Mouse (Mus musculus) B cell, adult 67 days (primary cell): ENCODE results near the gene B3gnt5. TPM values are rescaled to one million over a fixed set of nuclear protein-coding genes. Genes with fewer than 3 reads are reported as not detected.

Experiments
- total RNA-seq, 2 experiments: library from RNA; stranded (reverse); gene quantifications; 4 replicates each; pipeline ENCODE4 v1.2.4; 2023

B3gnt5 gene
- total RNA-seq = 100 to 1,000 TPM; 217 to 241 TPM

GRCm38 (mm10) chr16:19760074-19760473, at the start of gene B3gnt5:
B3gnt5 (plus strand) TSS chr16:19760208.

Other genes with a start within 250 kb of the B3gnt5 start
- gene Olfr167, start 237.9 kb upstream of the B3gnt5 start, total RNA-seq = not detected
- not detected for gene Olfr168, start 224.7 kb upstream of the B3gnt5 start, total RNA-seq
- not detected for gene Olfr169, start 188.4 kb upstream of the B3gnt5 start, total RNA-seq
- not detected for gene Olfr170, start 148.3 kb upstream of the B3gnt5 start, total RNA-seq
- gene Olfr171, start 130.3 kb upstream of the B3gnt5 start, total RNA-seq = not detected
- under 1 TPM; 0.32 to 0.47 TPM for gene Lamp3, start 53.8 kb upstream of the B3gnt5 start, total RNA-seq
- 100 to 1,000 TPM; 119 to 125 TPM for gene Klhl6, start 222.8 kb downstream of the B3gnt5 start, total RNA-seq